Mouse (Mus musculus) midbrain, embryonic 10.5 days (tissue): ENCODE measurements at regions not wholly inside any gene's neighbourhood (a gene's known extent, or its start where the extent isn't known, plus 50 kb on each side); places are given as distances from the start of the nearest gene placed in this dataset.
"Not testable (repeated sequence)": the region's sequence is repeated elsewhere in the genome, so short reads cannot be mapped to it uniquely, and the experiment has no call there.

ENCODE experiments used
- DNase-seq: peaks from one replicate; pipeline ENCODE4 v3.0.0-alpha.2; 2017; ENCODE audit warnings: low spot score
- H3K27ac ChIP-seq: fragments of 300-500 bp; sonication (generic); replicated peaks from 2 replicates; pipeline ENCODE4 v1.5.1; 2016; ENCODE audit warnings: mild to moderate bottlenecking
- H3K27me3 ChIP-seq: fragments of 300-500 bp; sonication (generic); 2 replicates; pipeline ENCODE4 v1.6.1; 2016; ENCODE audit warnings: low read depth, mild to moderate bottlenecking; ENCODE audit not compliant: poor library complexity, severe bottlenecking
- H3K36me3 ChIP-seq: fragments of 300-500 bp; sonication (generic); 2 replicates; pipeline ENCODE4 v1.6.1; 2016; ENCODE audit warnings: mild to moderate bottlenecking, moderate library complexity
- H3K4me1 ChIP-seq: fragments of 300-500 bp; sonication (generic); 2 replicates; pipeline ENCODE4 v1.6.1; 2016
- H3K4me3 ChIP-seq: fragments of 300-500 bp; sonication (generic); 2 replicates; pipeline ENCODE4 v1.5.1; 2016; ENCODE audit warnings: mild to moderate bottlenecking, moderate library complexity
- H3K9me3 ChIP-seq: fragments of 300-500 bp; sonication (generic); replicated peaks from 2 replicates; pipeline ENCODE4 v1.6.1; 2016; ENCODE audit warnings: mild to moderate bottlenecking
- WGBS: fragments of 180-500 bp; shearing (Covaris S2); methylation state at CpG from one replicate; pipeline ENCODE4 v1.1.7; 2016; 5-methylcytosine and 5-hydroxymethylcytosine counted together

DNA sequence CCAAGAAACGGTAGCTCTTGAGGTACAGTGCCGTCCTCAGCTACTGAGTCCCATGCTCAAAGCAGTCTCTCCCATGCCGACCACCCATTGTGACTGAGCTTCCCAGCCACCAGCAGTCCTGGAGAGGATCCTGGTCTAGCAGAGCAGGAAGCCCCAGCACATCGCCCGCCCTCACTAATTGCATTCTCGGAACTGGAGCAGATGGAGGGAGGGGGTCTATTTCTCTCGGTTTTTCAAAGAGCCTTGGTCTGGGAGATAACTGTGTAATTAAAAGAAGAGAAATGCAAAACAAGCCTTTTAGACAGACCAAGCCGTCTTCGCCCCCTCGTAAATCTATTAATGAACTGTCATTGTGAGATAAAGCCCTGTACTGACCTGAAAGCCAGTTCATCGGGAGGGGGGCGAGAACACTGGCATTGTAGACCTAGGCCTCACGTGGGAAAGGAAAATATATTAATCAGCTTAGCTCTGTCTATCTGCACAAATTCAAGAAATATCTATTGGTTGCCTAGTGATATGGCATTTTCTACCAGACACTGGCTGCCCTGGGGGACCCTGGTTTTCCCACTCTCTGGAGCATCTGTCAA lies 405.4 kb downstream of the Ptpru start:
- DNase-seq: no peak
- 77% methylated on average over 13 of the region's 13 CpGs for WGBS
- H3K27ac ChIP-seq: 0 out of 2 replicates have a peak overlapping the region, but pooled peaks have one; percentile 14

DNA sequence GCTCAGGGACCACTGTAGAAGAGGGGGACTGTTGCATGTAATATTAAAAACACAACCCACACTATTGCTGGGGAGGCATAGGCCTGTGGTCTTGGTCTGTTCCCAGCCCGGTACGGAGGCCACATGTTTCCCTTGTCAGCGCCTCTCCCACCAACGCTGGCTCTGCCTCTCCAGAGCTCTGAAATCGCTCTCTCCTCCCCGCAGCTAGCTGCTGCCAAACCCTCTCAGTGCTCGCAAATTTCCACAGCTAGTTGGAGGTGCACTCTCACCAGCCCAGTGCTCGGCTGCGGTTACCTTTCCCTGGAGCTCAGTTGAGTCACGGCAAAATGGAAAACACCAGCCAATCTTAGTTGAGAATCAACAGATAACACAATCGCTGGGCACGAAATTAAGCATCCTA lies 402.9 kb downstream of the Ptpru start:
- DNase-seq: no peak
- peaks cover 21% of the 10 kb centered on the region for H3K4me1 ChIP-seq
- WGBS: 91% methylated on average over 12 of the region's 12 CpGs
- H3K27ac ChIP-seq: no peak overlapping the region
- no peaks in the 10 kb centered on the region for H3K9me3 ChIP-seq
- H3K36me3 ChIP-seq: no peaks in the 10 kb centered on the region
- H3K4me3 ChIP-seq: no peak overlapping the region
- no peaks in the 10 kb centered on the region for H3K27me3 ChIP-seq

More for the DNA sequence above, 405.4 kb downstream of the Ptpru start:
- H3K36me3 ChIP-seq: no peaks in the 10 kb centered on the region
- H3K27me3 ChIP-seq: peaks cover 8% of the 10 kb centered on the region; the same call in 1 of the 2 replicates
- H3K4me1 ChIP-seq: peaks cover 21% of the 10 kb centered on the region
- no peak overlapping the region for H3K4me3 ChIP-seq
- H3K9me3 ChIP-seq: no peaks in the 10 kb centered on the region

- peaks cover 10% of the 10 kb centered on the region; the same call in 1 of the 2 replicates for H3K4me1 ChIP-seq
- H3K27ac ChIP-seq: no peak overlapping the region
- no peaks in the 10 kb centered on the region for H3K27me3 ChIP-seq
- no peak overlapping the region for H3K4me3 ChIP-seq
- no peak for DNase-seq
- H3K9me3 ChIP-seq: no peaks in the 10 kb centered on the region
- H3K36me3 ChIP-seq: no peaks in the 10 kb centered on the region
- 83% methylated on average over 2 of the region's 2 CpGs for WGBS
Observed at GRCm38 (mm10) chr4:131438403-131438802, 399.7 kb downstream of the Ptpru start.

DNA sequence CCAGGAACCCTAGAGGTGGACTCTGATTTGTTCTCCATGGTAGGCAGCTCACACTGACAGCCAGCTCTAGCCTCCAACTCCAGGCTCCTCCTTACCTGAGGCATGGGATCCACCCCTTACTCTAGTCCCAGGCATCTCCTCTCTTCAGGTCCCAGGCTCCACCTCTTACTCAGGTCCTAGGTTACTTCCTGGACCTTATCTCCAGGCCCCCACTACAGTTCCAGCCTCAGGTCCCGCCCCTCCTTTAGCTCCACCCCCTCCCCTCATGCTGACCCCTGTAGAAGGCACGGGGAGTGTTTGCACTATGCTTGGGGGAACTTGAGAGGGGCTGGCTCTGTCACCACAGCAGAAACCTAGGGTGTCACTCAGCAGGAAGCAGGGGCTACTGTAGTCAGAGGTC lies 399.2 kb downstream of the Ptpru start:
- no peaks in the 10 kb centered on the region for H3K27me3 ChIP-seq
- WGBS: 49% methylated on average over 2 of the region's 2 CpGs
- H3K4me1 ChIP-seq: peaks cover 10% of the 10 kb centered on the region; the same call in 1 of the 2 replicates
- H3K36me3 ChIP-seq: no peaks in the 10 kb centered on the region
- H3K4me3 ChIP-seq: no peak overlapping the region
- H3K27ac ChIP-seq: no peak overlapping the region
- H3K9me3 ChIP-seq: no peaks in the 10 kb centered on the region
- no peak for DNase-seq

GRCm38 (mm10) chr4:131440845-131441244 lies 397.2 kb downstream of the Ptpru start:
- no peaks in the 10 kb centered on the region for H3K9me3 ChIP-seq
- no peaks in the 10 kb centered on the region for H3K27me3 ChIP-seq
- H3K27ac ChIP-seq: no peak overlapping the region
- WGBS: 81% methylated on average over 3 of the region's 3 CpGs
- peaks cover 10% of the 10 kb centered on the region; the same call in 1 of the 2 replicates for H3K4me1 ChIP-seq
- no peaks in the 10 kb centered on the region for H3K36me3 ChIP-seq
- no peak overlapping the region for H3K4me3 ChIP-seq
- no peak for DNase-seq

DNA sequence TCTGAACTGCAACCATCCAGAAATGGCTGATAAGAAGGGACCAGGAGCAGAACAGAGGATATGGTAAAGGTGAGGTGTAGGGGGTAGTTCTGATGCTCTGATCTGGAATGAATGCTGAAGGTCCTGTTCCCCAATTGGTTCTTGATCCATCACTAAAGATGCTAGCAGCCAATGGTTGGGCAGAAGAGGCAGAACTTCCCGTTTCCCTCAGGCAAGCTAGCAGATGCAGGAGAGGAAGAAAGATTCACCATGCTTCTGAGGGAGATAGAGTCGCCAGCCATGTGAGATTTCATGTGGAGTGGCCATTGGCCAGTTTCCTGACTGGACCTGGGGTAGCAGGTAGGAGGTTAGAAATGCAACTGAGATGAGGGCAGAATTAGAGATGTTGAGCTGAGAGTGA lies 394.6 kb downstream of the Ptpru start:
- no peak for DNase-seq
- Histone ChIP-seq H3K9me3 (no peaks in the 10 kb centered on the region), H3K4me3 (no peak overlapping the region), H3K27ac (no peak overlapping the region), H3K4me1 (no peaks in the 10 kb centered on the region), H3K27me3 (no peaks in the 10 kb centered on the region), H3K36me3 (no peaks in the 10 kb centered on the region)
- 81% methylated on average over 2 of the region's 2 CpGs for WGBS

GRCm38 (mm10) chr4:131450296-131450695 lies 387.8 kb downstream of the Ptpru start:
- not testable (repeated sequence) for H3K36me3 ChIP-seq, H3K27me3 ChIP-seq, H3K4me1 ChIP-seq, H3K4me3 ChIP-seq, H3K27ac ChIP-seq, H3K9me3 ChIP-seq, DNase-seq
- 84% methylated on average over 1 of the region's 1 CpGs for WGBS

GRCm38 (mm10) chr4:131457551-131457950 lies 380.5 kb downstream of the Ptpru start:
- Histone ChIP-seq H3K27me3 (no peaks in the 10 kb centered on the region), H3K4me3 (no peak overlapping the region), H3K36me3 (no peaks in the 10 kb centered on the region), H3K27ac (peak overlapping the region; percentile 65), H3K4me1 (peaks cover 41% of the 10 kb centered on the region), H3K9me3 (no peaks in the 10 kb centered on the region)
- 43% methylated on average over 7 of the region's 7 CpGs for WGBS
- no peak for DNase-seq

DNA sequence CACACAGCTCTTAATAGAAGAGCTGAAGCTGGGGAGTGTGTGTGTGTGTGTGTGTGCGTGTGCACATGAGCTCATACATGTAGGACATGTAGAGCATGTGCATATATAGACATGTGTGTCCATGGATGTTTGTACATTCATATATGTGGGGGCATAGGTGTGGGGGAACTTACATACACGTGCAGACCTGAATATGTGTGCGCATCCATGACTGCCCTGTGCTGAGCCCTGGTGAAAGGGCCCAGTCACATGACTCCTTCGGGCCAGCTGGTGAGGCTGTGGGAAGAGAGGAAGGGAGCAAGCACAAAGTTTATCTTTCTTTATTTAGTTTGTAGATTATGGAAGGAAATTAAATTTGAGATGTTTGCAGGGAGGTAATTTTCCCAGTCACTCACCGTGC lies 378.3 kb downstream of the Ptpru start:
- Histone ChIP-seq H3K4me1 (peaks cover 41% of the 10 kb centered on the region), H3K27me3 (no peaks in the 10 kb centered on the region), H3K9me3 (no peaks in the 10 kb centered on the region), H3K4me3 (no peak overlapping the region), H3K27ac (0 out of 2 replicates have a peak overlapping the region, but pooled peaks have one; percentile 23), H3K36me3 (no peaks in the 10 kb centered on the region)
- DNase-seq: no peak
- 83% methylated on average over 5 of the region's 5 CpGs for WGBS

DNA sequence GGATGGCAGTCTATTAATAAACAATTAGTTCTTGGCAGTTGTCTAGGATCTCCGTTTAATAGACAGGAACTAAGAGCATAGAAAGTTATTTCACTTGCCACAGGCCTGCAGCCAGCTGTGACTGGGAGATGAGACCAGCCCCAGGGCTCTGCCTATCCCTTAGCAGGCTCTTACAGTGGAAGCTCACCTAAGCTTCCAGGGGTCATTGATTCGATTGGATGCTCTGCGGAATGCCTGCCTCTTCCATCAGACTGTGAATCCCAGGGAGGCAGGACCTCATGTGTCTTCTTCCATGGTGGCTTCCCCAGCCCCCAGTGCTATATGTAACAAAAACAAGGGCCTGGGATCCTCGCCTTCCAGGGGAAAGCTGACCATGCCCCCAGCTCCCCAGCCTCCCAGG lies 376.8 kb downstream of the Ptpru start:
- no peak overlapping the region; the same call in 1 of the 2 replicates for H3K27ac ChIP-seq
- H3K36me3 ChIP-seq: no peaks in the 10 kb centered on the region
- 63% methylated on average over 4 of the region's 4 CpGs for WGBS
- no peaks in the 10 kb centered on the region for H3K27me3 ChIP-seq
- no peak overlapping the region for H3K4me3 ChIP-seq
- DNase-seq: no peak
- H3K4me1 ChIP-seq: peaks cover 41% of the 10 kb centered on the region
- H3K9me3 ChIP-seq: peaks cover 13% of the 10 kb centered on the region; the same call in 1 of the 2 replicates

DNA sequence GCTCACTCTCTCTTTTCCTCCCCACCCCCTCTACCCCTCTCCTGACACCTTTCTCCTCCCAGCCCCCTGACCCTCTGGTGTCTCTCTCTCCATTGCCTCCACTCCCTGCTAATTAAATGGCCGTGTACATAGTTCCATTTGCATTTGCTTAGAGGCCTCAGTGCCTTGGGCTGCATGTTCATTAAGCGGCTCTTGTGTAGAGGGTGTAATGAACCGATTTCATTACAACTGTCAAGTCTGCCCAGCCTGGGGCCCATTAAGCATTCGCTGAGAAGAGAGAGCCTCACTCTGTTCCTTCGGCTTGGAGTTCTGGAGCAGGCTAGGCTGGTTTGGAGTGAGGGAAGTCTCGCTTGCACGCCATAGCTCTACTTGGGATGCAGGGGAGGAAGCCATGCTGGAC lies 376.4 kb downstream of the Ptpru start:
- no peaks in the 10 kb centered on the region for H3K27me3 ChIP-seq
- 63% methylated on average over 7 of the region's 7 CpGs for WGBS
- peaks cover 13% of the 10 kb centered on the region; the same call in 1 of the 2 replicates for H3K9me3 ChIP-seq
- peaks cover 41% of the 10 kb centered on the region for H3K4me1 ChIP-seq
- DNase-seq: no peak
- no peak overlapping the region; the same call in 1 of the 2 replicates for H3K27ac ChIP-seq
- H3K36me3 ChIP-seq: no peaks in the 10 kb centered on the region
- H3K4me3 ChIP-seq: no peak overlapping the region

DNA sequence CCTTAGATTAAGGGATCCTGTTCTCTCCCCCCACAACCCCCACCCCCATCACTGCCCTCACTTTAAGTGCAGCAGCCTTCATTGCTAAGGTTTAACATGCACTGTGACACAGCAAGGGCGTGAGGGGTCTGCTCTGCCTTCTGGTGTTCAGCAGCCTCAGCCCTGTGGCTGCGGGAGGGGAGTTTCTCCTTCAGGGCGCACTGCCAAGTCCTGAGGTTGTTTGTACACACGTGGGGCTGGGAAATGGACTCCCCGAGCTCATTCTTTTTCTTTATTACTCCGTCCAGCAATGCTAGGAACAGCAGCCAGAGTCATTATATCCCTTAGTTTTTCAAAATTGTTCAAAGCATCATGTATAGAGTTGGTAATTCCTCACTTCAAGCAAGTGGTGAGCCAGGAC lies 363.1 kb downstream of the Ptpru start:
- no peak overlapping the region for H3K27ac ChIP-seq
- H3K4me3 ChIP-seq: no peak overlapping the region
- no peaks in the 10 kb centered on the region for H3K4me1 ChIP-seq
- 79% methylated on average over 6 of the region's 6 CpGs for WGBS
- no peak for DNase-seq
- no peaks in the 10 kb centered on the region for H3K27me3 ChIP-seq
- no peaks in the 10 kb centered on the region for H3K36me3 ChIP-seq
- no peaks in the 10 kb centered on the region; the same call in 1 of the 2 replicates for H3K9me3 ChIP-seq

DNA sequence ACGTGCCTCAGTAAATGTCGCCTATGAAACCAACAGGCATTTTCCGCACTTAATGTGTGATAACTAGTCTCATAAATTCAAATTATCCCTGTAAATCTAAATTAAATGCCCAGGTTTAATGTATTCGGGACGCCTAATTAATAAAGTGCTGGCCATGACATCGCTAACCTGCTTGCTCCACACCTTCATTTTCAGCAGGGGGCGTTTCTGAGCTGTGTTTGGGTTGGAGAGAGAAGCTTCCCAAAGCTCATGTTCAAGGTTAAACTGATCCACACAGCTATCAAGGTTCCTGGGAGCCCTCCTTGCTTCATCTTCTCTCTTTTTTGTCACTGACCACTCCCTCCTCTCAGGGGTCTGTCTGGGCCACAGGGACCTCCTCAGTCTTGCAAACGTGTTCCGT lies 359.2 kb downstream of the Ptpru start:
- 67% methylated on average over 9 of the region's 9 CpGs for WGBS
- DNase-seq: no peak
- Histone ChIP-seq H3K4me1 (peaks cover 5% of the 10 kb centered on the region), H3K4me3 (no peak overlapping the region), H3K27me3 (no peaks in the 10 kb centered on the region), H3K9me3 (no peaks in the 10 kb centered on the region), H3K36me3 (no peaks in the 10 kb centered on the region), H3K27ac (no peak overlapping the region)
